Mouse (Mus musculus): ENCODE measurements around the gene Calhm3. TPM values are rescaled to one million over a fixed set of nuclear protein-coding genes. Genes with fewer than 3 reads are reported as not detected.

The Calhm3 gene
- not detected in 2 replicates for total RNA-seq (2017)

- no peak for ATAC-seq (replicated peaks; ENCODE audit: low read depth, poor library complexity, severe bottlenecking)
Measured at GRCm38 (mm10) chr19:47157664-47158063, at the start of gene Calhm3. TSS of gene Calhm3 (minus strand) at chr19:47157764.

GRCm38 (mm10) chr19:47206126-47206525 is 48.6 kb upstream of the Calhm3 start:
- no peak for ATAC-seq (replicated peaks; ENCODE audit: low read depth, poor library complexity, severe bottlenecking)

- ATAC-seq (replicated peaks; ENCODE audit: low read depth, poor library complexity, severe bottlenecking) = no peak
Measured at GRCm38 (mm10) chr19:47204653-47205052, 47.1 kb upstream of the Calhm3 start.

GRCm38 (mm10) chr19:47203042-47203441 is 45.5 kb upstream of the Calhm3 start:
- ATAC-seq (replicated peaks; ENCODE audit: low read depth, poor library complexity, severe bottlenecking) = no peak

GRCm38 (mm10) chr19:47202429-47202828 is 44.9 kb upstream of the Calhm3 start:
- no peak for ATAC-seq (replicated peaks; ENCODE audit: low read depth, poor library complexity, severe bottlenecking)

GRCm38 (mm10) chr19:47201972-47202371 is 44.4 kb upstream of the Calhm3 start:
- no peak for ATAC-seq (replicated peaks; ENCODE audit: low read depth, poor library complexity, severe bottlenecking)

- ATAC-seq (replicated peaks; ENCODE audit: low read depth, poor library complexity, severe bottlenecking) = no peak
Measured at GRCm38 (mm10) chr19:47198671-47199350, 41.2 kb upstream of the Calhm3 start.

GRCm38 (mm10) chr19:47192158-47192557 is 34.6 kb upstream of the Calhm3 start:
- ATAC-seq (replicated peaks; ENCODE audit: low read depth, poor library complexity, severe bottlenecking) = no peak

- ATAC-seq (replicated peaks; ENCODE audit: low read depth, poor library complexity, severe bottlenecking) = 0 out of 2 replicates have a peak, but pooled peaks have one; percentile 10
Measured at GRCm38 (mm10) chr19:47188515-47189128, 31.1 kb upstream of the Calhm3 start.

- ATAC-seq (replicated peaks; ENCODE audit: low read depth, poor library complexity, severe bottlenecking) = no peak
Measured at GRCm38 (mm10) chr19:47186514-47187275, 29.1 kb upstream of the Calhm3 start.

GRCm38 (mm10) chr19:47184736-47185135 is 27.2 kb upstream of the Calhm3 start:
- ATAC-seq (replicated peaks; ENCODE audit: low read depth, poor library complexity, severe bottlenecking) = 0 out of 2 replicates have a peak, but pooled peaks have one; percentile 36

GRCm38 (mm10) chr19:47184221-47184620 is 26.7 kb upstream of the Calhm3 start:
- ATAC-seq (replicated peaks; ENCODE audit: low read depth, poor library complexity, severe bottlenecking) = no peak

GRCm38 (mm10) chr19:47180011-47180410 is 22.4 kb upstream of the Calhm3 start:
- ATAC-seq (replicated peaks; ENCODE audit: low read depth, poor library complexity, severe bottlenecking) = no peak

GRCm38 (mm10) chr19:47179272-47179809 is 21.8 kb upstream of the Calhm3 start:
- ATAC-seq (replicated peaks; ENCODE audit: low read depth, poor library complexity, severe bottlenecking) = no peak

- ATAC-seq (replicated peaks; ENCODE audit: low read depth, poor library complexity, severe bottlenecking) = peak; percentile 30; the same call in 1 of the 2 replicates
Measured at GRCm38 (mm10) chr19:47178431-47179271, 21.1 kb upstream of the Calhm3 start, which contains the start of gene Neurl1a. TSS of gene Neurl1a (plus strand) at chr19:47178820.

GRCm38 (mm10) chr19:47178001-47178400 is 20.4 kb upstream of the Calhm3 start:
- peak; percentile 68 for ATAC-seq (replicated peaks; ENCODE audit: low read depth, poor library complexity, severe bottlenecking)

- ATAC-seq (replicated peaks; ENCODE audit: low read depth, poor library complexity, severe bottlenecking) = no peak
Measured at GRCm38 (mm10) chr19:47176916-47177505, 19.4 kb upstream of the Calhm3 start.

GRCm38 (mm10) chr19:47175472-47175871 is 17.9 kb upstream of the Calhm3 start:
- ATAC-seq (replicated peaks; ENCODE audit: low read depth, poor library complexity, severe bottlenecking) = no peak

GRCm38 (mm10) chr19:47174515-47174914 is 17.0 kb upstream of the Calhm3 start:
- 0 out of 2 replicates have a peak, but pooled peaks have one; percentile 48 for ATAC-seq (replicated peaks; ENCODE audit: low read depth, poor library complexity, severe bottlenecking)

Data from common myeloid progenitor, adult 5-6 weeks (primary cell).